Mouse (Mus musculus) limb, embryonic 14.5 days (tissue): Measurements from ENCODE around the gene Colgalt1. TPM values are rescaled to one million over a fixed set of nuclear protein-coding genes. Genes with fewer than 3 reads are reported as not detected.

Experiments used
- ATAC-seq: fragments of 200-750 bp; cut with Nextera tagmentation; 2 replicates; pipeline ENCODE4 v1.8.0; 2017; ENCODE audit warnings: low read depth, moderate number of reproducible peaks, moderate TSS enrichment; ENCODE audit not compliant: low FRiP score
- DNase-seq: peaks from one replicate; pipeline ENCODE4 v3.0.0-alpha.2; 2015; ENCODE audit warnings: low spot score
- H3K27ac ChIP-seq: fragments of 300-500 bp; sonication (generic); replicated peaks from 2 replicates; pipeline ENCODE4 v1.5.1; 2014; ENCODE audit warnings: low read depth, mild to moderate bottlenecking, low read length, moderate library complexity, mixed read lengths
- H3K27me3 ChIP-seq: fragments of 300-500 bp; sonication (generic); 2 replicates; pipeline ENCODE4 v1.6.1; 2014; ENCODE audit warnings: low read length, mixed read lengths; ENCODE audit not compliant: control insufficient read depth, insufficient read depth
- H3K36me3 ChIP-seq: fragments of 300-500 bp; sonication (generic); 2 replicates; pipeline ENCODE4 v1.6.1; 2014; ENCODE audit warnings: mild to moderate bottlenecking, low read length, moderate library complexity, mixed read lengths; ENCODE audit not compliant: control insufficient read depth, insufficient read depth
- H3K4me1 ChIP-seq: fragments of 300-500 bp; sonication (generic); 2 replicates; pipeline ENCODE4 v1.6.1; 2014; ENCODE audit warnings: antibody characterized with exemption, low read length, mixed read lengths; ENCODE audit not compliant: control insufficient read depth, insufficient read depth
- H3K4me2 ChIP-seq: fragments of 300-500 bp; sonication (generic); replicated peaks from 2 replicates; pipeline ENCODE4 v1.6.1; 2014; ENCODE audit warnings: low read depth, mild to moderate bottlenecking, low read length, moderate library complexity; ENCODE audit not compliant: severe bottlenecking
- H3K4me3 ChIP-seq: fragments of 300-500 bp; sonication (generic); replicated peaks from 2 replicates; pipeline ENCODE4 v1.5.1; 2014; ENCODE audit warnings: low read length
- H3K9ac ChIP-seq: fragments of 300-500 bp; sonication (generic); 2 replicates; pipeline ENCODE4 v1.6.1; 2014; ENCODE audit warnings: mild to moderate bottlenecking, low read depth, low read length, moderate library complexity; ENCODE audit not compliant: severe bottlenecking
- H3K9me3 ChIP-seq: fragments of 300-500 bp; sonication (generic); 2 replicates; pipeline ENCODE4 v1.6.1; 2016; ENCODE audit warnings: low read length; ENCODE audit not compliant: control insufficient read depth
- POLR2A ChIP-seq: fragments of 200-500 bp; IDR thresholded peaks from 2 replicates; pipeline ENCODE4 v1.8.0; 2012; ENCODE audit warnings: inconsistent platforms, mild to moderate bottlenecking, moderate library complexity, borderline replicate concordance; ENCODE audit not compliant: insufficient read depth, insufficient read length; ENCODE audit errors: extremely low read depth
- WGBS: fragments of 180-500 bp; shearing (Covaris S2); extraction: QIAGEN DNeasy Blood & Tissue Kit; methylation state at CpG from one replicate; pipeline ENCODE4 v1.1.7; 2014; 5-methylcytosine and 5-hydroxymethylcytosine counted together
- polyA plus RNA-seq, 2 experiments: library from polyadenylated mRNA; depleted of rRNA in 1 of 2; stranded (reverse) in 1 of 2; unstranded in 1 of 2; fragments of >200 nt; fragmentation: Nextera tagmentation in 1 of 2; extraction: Ambion mirVana in 1 of 2; gene quantifications; 2 replicates each; pipeline versions ENCODE4 v1.2.1 to v1.2.3; 2012 to 2014

Colgalt1 gene
- polyA plus RNA-seq, 2 experiments = 116 to 240 TPM

- H3K9ac ChIP-seq = no peak overlapping the region
- no peak overlapping the region for H3K4me3 ChIP-seq
- H3K4me2 ChIP-seq = no peak overlapping the region
- no peak for DNase-seq
- no peak overlapping the region for H3K27ac ChIP-seq
- TF ChIP-seq POLR2A = no peak
- peaks cover 97% of the 10 kb centered on the region for H3K36me3 ChIP-seq
- no peaks in the 10 kb centered on the region for H3K27me3 ChIP-seq
- no peak for ATAC-seq
- WGBS = 97% methylated on average over 2 of the region's 2 CpGs
- H3K9me3 ChIP-seq = peaks cover 18% of the 10 kb centered on the region
- H3K4me1 ChIP-seq = no peaks in the 10 kb centered on the region
These were observed 9.0 kb downstream of the Colgalt1 start for GRCm38 (mm10) chr8:71619786-71620185.

GRCm38 (mm10) chr8:71625088-71625487, 14.3 kb downstream of the Colgalt1 start:
- H3K4me2 ChIP-seq = no peak overlapping the region
- DNase-seq (no peak), ATAC-seq (no peak)
- no peak overlapping the region for H3K9ac ChIP-seq
- H3K27ac ChIP-seq = no peak overlapping the region
- H3K4me3 ChIP-seq = no peak overlapping the region
- WGBS = 84% methylated on average over 1 of the region's 1 CpGs
- H3K27me3 ChIP-seq = peaks cover 3% of the 10 kb centered on the region; the same call in 1 of the 2 replicates
- H3K9me3 ChIP-seq = peaks cover 18% of the 10 kb centered on the region
- H3K4me1 ChIP-seq = peaks cover 18% of the 10 kb centered on the region
- H3K36me3 ChIP-seq = peaks cover 64% of the 10 kb centered on the region
- no peak for TF ChIP-seq POLR2A

GRCm38 (mm10) chr8:71626753-71627152, 16.0 kb downstream of the Colgalt1 start:
- no peak overlapping the region for H3K4me3 ChIP-seq
- H3K9ac ChIP-seq = no peak overlapping the region
- H3K36me3 ChIP-seq = peaks cover 47% of the 10 kb centered on the region
- H3K27me3 ChIP-seq = peaks cover 5% of the 10 kb centered on the region; the same call in 1 of the 2 replicates
- peaks cover 16% of the 10 kb centered on the region for H3K9me3 ChIP-seq
- H3K4me2 ChIP-seq = no peak overlapping the region
- WGBS = 82% methylated on average over 9 of the region's 9 CpGs
- H3K27ac ChIP-seq = no peak overlapping the region
- TF ChIP-seq POLR2A = no peak
- DNase-seq = no peak
- ATAC-seq = no peak
- peaks cover 18% of the 10 kb centered on the region for H3K4me1 ChIP-seq

GRCm38 (mm10) chr8:71627265-71628099, 16.7 kb downstream of the Colgalt1 start:
- no peak for ATAC-seq
- peaks cover 18% of the 10 kb centered on the region for H3K4me1 ChIP-seq
- H3K9ac ChIP-seq = no peak overlapping the region
- H3K27ac ChIP-seq = 0 out of 2 replicates have a peak overlapping the region, but pooled peaks have one; percentile 61
- no peak overlapping the region for H3K4me3 ChIP-seq
- DNase-seq = peak; percentile 32
- peaks cover 8% of the 10 kb centered on the region for H3K9me3 ChIP-seq
- peaks cover 40% of the 10 kb centered on the region for H3K36me3 ChIP-seq
- no peak overlapping the region for H3K4me2 ChIP-seq
- peaks cover 5% of the 10 kb centered on the region; the same call in 1 of the 2 replicates for H3K27me3 ChIP-seq
- 41% methylated on average over 9 of the region's 9 CpGs for WGBS
- no peak for TF ChIP-seq POLR2A

GRCm38 (mm10) chr8:71628396-71629095, 17.7 kb downstream of the Colgalt1 start:
- Histone ChIP-seq H3K4me3 (peak overlapping the region; percentile 55), H3K9me3 (no peaks in the 10 kb centered on the region), H3K27ac (peak overlapping the region; percentile 61; the same call in 1 of the 2 replicates), H3K4me2 (peak overlapping the region; percentile 97), H3K9ac (peak overlapping the region; percentile 64), H3K27me3 (peaks cover 5% of the 10 kb centered on the region; the same call in 1 of the 2 replicates), H3K4me1 (peaks cover 18% of the 10 kb centered on the region), H3K36me3 (peaks cover 29% of the 10 kb centered on the region)
- TF ChIP-seq POLR2A = no peak
- 8% methylated on average over 16 of the region's 16 CpGs for WGBS
- ATAC-seq (no peak), DNase-seq (peak; percentile 9)
